Mouse (Mus musculus) cortical plate, adult 2 months (tissue): ENCODE data around the gene Lin7b.

Experiments
- CTCF ChIP-seq: fragments of 200-500 bp; IDR thresholded peaks from 2 replicates; pipeline ENCODE4 v1.5.1; 2011; ENCODE audit warnings: mild to moderate bottlenecking, control low read depth, low read length; ENCODE audit not compliant: insufficient read depth; ENCODE audit errors: extremely low read depth
- POLR2A ChIP-seq: fragments of 200-500 bp; IDR thresholded peaks from 2 replicates; pipeline ENCODE4 v1.6.1; 2011; ENCODE audit warnings: mild to moderate bottlenecking, low read length, control low read depth; ENCODE audit not compliant: insufficient read depth; ENCODE audit errors: extremely low read depth

DNA sequence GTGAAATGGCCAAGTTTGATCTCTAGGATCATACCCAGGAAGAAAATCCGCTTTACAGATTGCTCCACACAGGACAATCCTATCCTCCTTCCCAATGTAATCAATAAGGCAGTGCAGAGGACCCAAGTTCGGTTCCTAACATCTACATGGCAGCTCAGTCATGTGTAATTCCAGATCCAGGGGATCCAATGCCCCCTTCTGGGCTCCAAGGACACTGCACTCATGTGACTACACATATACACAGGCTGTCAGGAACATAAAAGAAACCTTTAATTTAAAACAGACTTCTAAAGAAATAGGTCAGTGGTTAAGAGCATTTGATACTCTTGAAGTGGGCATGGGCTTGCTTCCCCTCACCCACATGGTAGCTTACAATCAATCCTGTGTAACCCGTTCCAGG is 15.7 kb upstream of the Lin7b start:
- TF ChIP-seq POLR2A (no peak), CTCF (0 out of 2 replicates have a peak, but pooled peaks have one; percentile 12)
